Mouse (Mus musculus) pancreas, adult 10 weeks (tissue): ENCODE measurements around the gene Commd1. TPM values are rescaled to one million over a fixed set of nuclear protein-coding genes. Genes with fewer than 3 reads are reported as not detected.

Experiments
- polyA plus RNA-seq: library from polyadenylated mRNA; stranded (reverse); fragments of 350-450 nt; fragmentation: Illumina TruSeq; extraction: RNeasy Lipid Tissue Mini Kit (QIAGEN cat#74804); gene quantifications from one replicate; pipeline ENCODE4 v1.2.3, GENCODE M21; 2015; ENCODE audit warnings: low read depth, low replicate concordance; ENCODE audit not compliant: insufficient read depth

Commd1 gene
- polyA plus RNA-seq = 36.5 TPM

GRCm38 (mm10) chr11:22981984-22982757, at the start of gene Commd1, which contains the start of gene Gm28048:
Commd1 (minus strand) TSS chr11:22982382.
Gm28048 (minus strand) TSS chr11:22982090.

DNA sequence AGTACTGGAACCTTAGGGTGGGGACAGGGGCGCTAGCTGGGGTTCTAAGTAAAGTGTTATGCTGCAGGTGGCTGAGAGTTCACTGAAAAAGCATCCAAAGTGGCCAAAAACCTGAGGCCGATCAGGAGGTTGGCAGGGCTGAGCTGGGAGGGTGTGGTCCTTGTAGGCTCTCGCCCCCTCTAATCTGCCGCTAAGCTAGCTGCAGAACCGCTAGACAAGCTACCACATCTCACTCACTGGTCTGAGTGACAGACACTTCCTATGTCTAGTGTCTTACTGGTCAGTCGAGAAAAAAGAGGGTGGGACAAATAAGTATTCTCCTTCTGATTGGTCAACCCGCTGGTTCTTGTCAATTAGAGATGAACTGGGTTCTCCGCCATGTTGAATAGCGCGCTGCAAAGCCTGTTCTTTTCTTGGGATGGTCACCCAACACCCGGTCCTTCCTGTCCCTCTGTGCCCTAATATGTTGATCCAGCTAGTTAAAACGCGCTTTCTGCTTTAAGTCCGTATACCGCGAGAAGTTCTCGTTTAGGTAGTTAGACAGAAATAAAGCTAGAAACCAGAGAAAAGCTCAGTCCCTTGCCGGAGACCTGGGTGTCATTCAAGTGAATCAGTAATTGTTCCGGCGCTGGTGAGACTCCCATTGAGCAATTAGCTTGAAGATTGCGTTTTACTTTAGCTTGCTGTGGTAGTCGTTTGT, 25.4 kb upstream of the Commd1 start, which contains the start of gene Fam161a:
TSS of gene Fam161a (plus strand) at position 51 of the 700 bp plus-strand sequence.

DNA sequence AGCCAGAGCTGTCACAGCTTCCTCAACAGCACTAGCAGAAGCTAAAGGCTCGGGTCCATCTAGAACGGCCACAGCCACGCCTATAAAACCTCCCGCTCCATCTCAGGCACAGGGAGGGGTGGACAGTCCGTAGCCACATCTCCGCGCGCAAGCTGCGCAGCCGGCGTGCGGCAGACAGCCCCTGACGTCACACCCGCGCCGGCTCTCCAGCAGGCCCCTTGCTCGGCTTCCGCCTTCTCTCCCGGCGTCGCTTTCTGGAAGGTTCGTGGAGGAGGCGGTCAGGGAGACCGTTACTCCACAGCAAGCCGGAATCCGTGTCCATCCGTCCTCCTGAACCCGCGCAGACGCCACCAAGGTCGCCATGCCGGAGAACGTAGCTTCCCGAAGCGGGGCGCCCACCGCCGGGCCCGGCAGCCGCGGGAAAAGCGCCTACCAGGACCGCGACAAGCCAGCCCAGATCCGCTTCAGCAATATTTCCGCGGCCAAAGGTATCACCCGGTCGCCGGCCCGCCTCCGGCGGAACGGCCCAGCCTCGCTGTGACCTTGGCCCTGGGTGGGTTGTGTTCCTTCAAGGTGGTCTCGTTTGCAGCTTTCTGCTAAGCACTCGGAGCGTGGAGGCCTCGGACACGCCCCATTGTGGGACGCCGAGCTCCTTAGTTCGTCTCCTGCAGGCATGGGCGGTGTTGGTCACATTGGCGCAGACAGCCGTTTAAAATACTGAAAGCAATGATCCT, 8.4 kb upstream of the Commd1 start, which contains the start of gene Cct4:
TSS of gene Cct4 (plus strand) at position 127 of the 734 bp plus-strand sequence.

DNA sequence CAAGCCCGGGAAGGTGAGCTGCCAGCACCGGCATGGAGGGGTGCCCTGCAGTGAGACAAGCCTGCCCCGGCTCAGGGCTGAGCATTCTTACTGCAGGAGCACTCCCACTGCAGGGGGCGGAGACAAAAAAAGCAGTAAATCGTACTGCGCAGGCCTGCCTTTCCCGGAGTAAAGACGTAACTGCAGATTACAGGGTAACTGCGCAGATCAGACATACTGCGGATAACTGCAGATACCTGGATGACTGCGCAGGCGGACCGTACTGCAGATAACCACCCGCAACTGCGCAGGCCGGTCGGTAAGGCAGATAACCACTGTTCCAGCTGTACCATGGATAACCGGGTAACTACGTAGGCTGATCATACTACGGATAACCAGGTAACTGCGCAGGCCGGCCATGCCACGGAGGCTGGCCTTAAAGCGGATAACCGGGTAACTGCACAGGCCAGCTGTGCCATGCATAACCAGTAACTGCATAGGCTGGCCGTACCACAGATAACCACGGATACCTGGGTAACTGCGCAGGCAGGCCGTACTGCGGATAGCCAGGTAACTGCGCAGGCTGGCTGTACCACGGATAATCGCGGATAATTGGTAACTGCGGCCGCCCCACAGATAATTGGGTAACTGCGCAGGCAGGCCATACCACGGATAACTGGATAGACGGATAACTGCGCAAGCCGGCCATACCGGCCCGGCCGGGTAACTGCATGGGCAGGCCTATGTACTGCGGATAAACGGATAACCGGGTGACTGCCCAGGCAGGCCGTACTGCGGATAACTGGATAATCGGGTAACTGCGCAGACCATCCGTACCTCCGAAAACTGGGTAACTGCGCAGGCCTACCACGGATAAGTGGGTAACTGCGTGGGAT, 10.1 kb downstream of the Commd1 start, which contains the start of gene Zrsr1:
TSS of gene Zrsr1 (plus strand) at position 171 of the 875 bp plus-strand sequence.

GRCm38 (mm10) chr11:22860335-22861227, 121.6 kb downstream of the Commd1 start, which contains the start of gene B3gnt2:
B3gnt2 (minus strand) TSS chr11:22860961.

Other genes starting within 250 kb of the Commd1 start
- gene B3gnt2, start 121.4 kb downstream of the Commd1 start, polyA plus RNA-seq = 0.39 TPM
- 5.0 TPM for gene Zrsr1, start 10.4 kb downstream of the Commd1 start, polyA plus RNA-seq
- gene Gm28048, start 292 bp downstream of the Commd1 start, polyA plus RNA-seq = 6.9 TPM
- gene Cct4, start 8.1 kb upstream of the Commd1 start, polyA plus RNA-seq = 36.1 TPM
- gene Fam161a, start 25.1 kb upstream of the Commd1 start, polyA plus RNA-seq = 3.3 TPM